Mouse (Mus musculus): ENCODE data around the gene Cygb. TPM values are rescaled to one million over a fixed set of nuclear protein-coding genes. Genes with fewer than 3 reads are reported as not detected.
A peak's percentile ranks its signal among the peaks of the same experiment; 100 is the strongest.

The Cygb gene
- polyA plus RNA-seq, 1 experiment from 2014 or later: 17.5 TPM

- H3K9ac ChIP-seq (ENCODE audit: low read depth, low read length): no peak overlapping the region
- WGBS: 71% methylated on average over 9 of the region's 9 CpGs
- H3K27ac ChIP-seq (ENCODE audit: low read depth, low read length): no peak overlapping the region
These were observed 6.1 kb upstream of the Cygb start for GRCm38 (mm10) chr11:116660181-116660580.

GRCm38 (mm10) chr11:116659027-116659621 lies 5.0 kb upstream of the Cygb start:
- ATAC-seq: no peak
- no peaks in the 10 kb centered on the region; the same call in 1 of the 2 replicates for H3K27me3 ChIP-seq (replicated peaks; ENCODE audit: control insufficient read depth, insufficient read depth, low read length)
- no peak overlapping the region for H3K4me3 ChIP-seq (ENCODE audit: low read depth, low read length)
- no peaks in the 10 kb centered on the region; the same call in 1 of the 2 replicates for H3K36me3 ChIP-seq (ENCODE audit: control insufficient read depth, insufficient read depth)
- H3K4me2 ChIP-seq (replicated peaks; ENCODE audit: low read depth): no peak overlapping the region
- no peak overlapping the region for H3K27ac ChIP-seq (ENCODE audit: low read depth, low read length)
- WGBS: 76% methylated on average over 15 of the region's 15 CpGs
- TF ChIP-seq CTCF (IDR thresholded peaks at IDR 0.05; ENCODE audit: low read depth): no peak
- no peak overlapping the region for H3K9ac ChIP-seq (ENCODE audit: low read depth, low read length)
- H3K9me3 ChIP-seq (ENCODE audit: control insufficient read depth): no peaks in the 10 kb centered on the region
- peaks cover 11% of the 10 kb centered on the region for H3K4me1 ChIP-seq (replicated peaks; ENCODE audit: control insufficient read depth, insufficient read depth, low read length)

More at GRCm38 (mm10) chr11:116660181-116660580, 6.1 kb upstream of the Cygb start:
- Histone ChIP-seq H3K4me3 (ENCODE audit: low read depth, low read length) (no peak overlapping the region), H3K36me3 (ENCODE audit: control insufficient read depth, insufficient read depth) (no peaks in the 10 kb centered on the region), H3K9me3 (ENCODE audit: control insufficient read depth) (no peaks in the 10 kb centered on the region), H3K4me1 (replicated peaks; ENCODE audit: control insufficient read depth, insufficient read depth, low read length) (peaks cover 11% of the 10 kb centered on the region), H3K27me3 (replicated peaks; ENCODE audit: control insufficient read depth, insufficient read depth, low read length) (no peaks in the 10 kb centered on the region; the same call in 1 of the 2 replicates), H3K4me2 (replicated peaks; ENCODE audit: low read depth) (no peak overlapping the region)
- no peak for TF ChIP-seq CTCF (IDR thresholded peaks at IDR 0.05; ENCODE audit: low read depth)
- no peak for ATAC-seq

- H3K36me3 ChIP-seq (ENCODE audit: control insufficient read depth, insufficient read depth): no peaks in the 10 kb centered on the region; the same call in 1 of the 2 replicates
- H3K9ac ChIP-seq (ENCODE audit: low read depth, low read length): no peak overlapping the region
- H3K27me3 ChIP-seq (replicated peaks; ENCODE audit: control insufficient read depth, insufficient read depth, low read length): peaks cover 8% of the 10 kb centered on the region
- H3K4me1 ChIP-seq (replicated peaks; ENCODE audit: control insufficient read depth, insufficient read depth, low read length): peaks cover 11% of the 10 kb centered on the region
- 0 out of 2 replicates have a peak, but pooled peaks have one; percentile 7 for ATAC-seq
- peak overlapping the region; percentile 60; the same call in 1 of the 2 replicates for H3K27ac ChIP-seq (ENCODE audit: low read depth, low read length)
- peak overlapping the region; percentile 62 for H3K4me2 ChIP-seq (replicated peaks; ENCODE audit: low read depth)
- H3K4me3 ChIP-seq (ENCODE audit: low read depth, low read length): no peak overlapping the region
- no peak for TF ChIP-seq CTCF (IDR thresholded peaks at IDR 0.05; ENCODE audit: low read depth)
- WGBS: 69% methylated on average over 10 of the region's 10 CpGs
- H3K9me3 ChIP-seq (ENCODE audit: control insufficient read depth): no peaks in the 10 kb centered on the region
These were observed 4.1 kb upstream of the Cygb start for GRCm38 (mm10) chr11:116658238-116658637.

DNA sequence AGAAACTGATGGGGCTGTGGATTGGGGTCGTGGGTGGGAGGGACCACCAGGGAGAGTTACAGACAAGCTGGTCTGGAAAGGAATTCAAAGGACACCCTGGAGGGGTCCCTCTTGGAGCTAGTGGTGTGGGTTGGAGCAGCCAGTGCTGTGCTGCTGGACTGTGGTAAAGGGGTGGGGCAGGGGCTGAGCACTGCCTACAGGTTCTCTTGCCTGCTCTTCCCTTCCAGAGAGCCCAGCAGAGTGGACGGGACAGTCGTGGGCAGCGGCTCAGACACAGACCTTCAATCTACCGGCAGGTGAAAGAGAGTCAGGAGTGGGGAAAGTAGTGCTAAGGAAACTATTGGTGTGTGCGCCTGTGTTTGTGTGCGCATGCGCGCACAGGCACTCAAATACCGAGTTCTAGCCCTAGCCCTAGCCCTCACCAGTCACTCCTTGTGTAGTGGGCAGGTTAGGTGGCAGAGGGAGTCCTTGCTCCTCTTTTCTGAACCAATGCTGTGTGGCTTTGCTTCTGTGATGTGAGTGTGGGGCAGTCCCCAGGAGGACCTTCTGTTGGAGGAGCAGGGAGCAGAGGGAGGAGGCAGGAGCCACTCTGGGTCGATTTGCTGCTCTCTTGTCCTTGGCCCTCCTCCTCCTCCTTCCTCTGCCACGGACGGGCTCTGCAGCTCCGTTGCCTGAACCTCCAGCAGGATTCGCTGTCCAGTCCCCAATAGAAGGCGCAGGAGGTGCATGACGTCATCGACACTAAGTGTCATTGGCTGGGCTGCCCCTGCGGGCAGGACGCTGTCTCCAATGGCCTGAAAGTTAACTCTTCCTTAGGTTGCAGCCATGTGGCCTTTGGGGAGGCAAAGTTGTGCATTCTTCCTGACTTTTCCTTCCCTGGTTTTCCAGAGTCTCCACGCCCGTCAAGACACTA lies 3.5 kb upstream of the Cygb start:
- Histone ChIP-seq H3K9me3 (ENCODE audit: control insufficient read depth) (no peaks in the 10 kb centered on the region), H3K4me3 (ENCODE audit: low read depth, low read length) (peak overlapping the region; percentile 25), H3K36me3 (ENCODE audit: control insufficient read depth, insufficient read depth) (no peaks in the 10 kb centered on the region; the same call in 1 of the 2 replicates), H3K27ac (ENCODE audit: low read depth, low read length) (peak overlapping the region; percentile 60), H3K4me1 (replicated peaks; ENCODE audit: control insufficient read depth, insufficient read depth, low read length) (peaks cover 11% of the 10 kb centered on the region), H3K9ac (ENCODE audit: low read depth, low read length) (0 out of 2 replicates have a peak overlapping the region, but pooled peaks have one; percentile 22), H3K4me2 (replicated peaks; ENCODE audit: low read depth) (peak overlapping the region; percentile 62), H3K27me3 (replicated peaks; ENCODE audit: control insufficient read depth, insufficient read depth, low read length) (peaks cover 15% of the 10 kb centered on the region)
- 13% methylated on average over 22 of the region's 22 CpGs for WGBS
- peak; percentile 69 for TF ChIP-seq CTCF (IDR thresholded peaks at IDR 0.05; ENCODE audit: low read depth)
- ATAC-seq: peak; percentile 88

GRCm38 (mm10) chr11:116656348-116657191 lies 2.5 kb upstream of the Cygb start:
- WGBS: 78% methylated on average over 16 of the region's 16 CpGs
- Histone ChIP-seq H3K36me3 (ENCODE audit: control insufficient read depth, insufficient read depth) (no peaks in the 10 kb centered on the region; the same call in 1 of the 2 replicates), H3K27ac (ENCODE audit: low read depth, low read length) (no peak overlapping the region), H3K4me1 (replicated peaks; ENCODE audit: control insufficient read depth, insufficient read depth, low read length) (peaks cover 11% of the 10 kb centered on the region), H3K27me3 (replicated peaks; ENCODE audit: control insufficient read depth, insufficient read depth, low read length) (peaks cover 18% of the 10 kb centered on the region), H3K9ac (ENCODE audit: low read depth, low read length) (no peak overlapping the region), H3K4me3 (ENCODE audit: low read depth, low read length) (no peak overlapping the region), H3K4me2 (replicated peaks; ENCODE audit: low read depth) (no peak overlapping the region), H3K9me3 (ENCODE audit: control insufficient read depth) (no peaks in the 10 kb centered on the region)
- no peak for TF ChIP-seq CTCF (IDR thresholded peaks at IDR 0.05; ENCODE audit: low read depth)
- no peak for ATAC-seq
